Mouse (Mus musculus) ES-Bruce4 (cell line): ENCODE measurements around the gene Ppm1m. TPM values are rescaled to one million over a fixed set of nuclear protein-coding genes. Genes with fewer than 3 reads are reported as not detected.

ENCODE experiments used
- H3K27ac ChIP-seq: 2 replicates; pipeline ENCODE4 v1.5.1; 2012; ENCODE audit warnings: low read length, inconsistent platforms; ENCODE audit not compliant: insufficient read depth
- H3K27me3 ChIP-seq: 2 replicates; pipeline ENCODE4 v1.6.1; 2012; ENCODE audit warnings: mild to moderate bottlenecking, low read length, inconsistent platforms; ENCODE audit not compliant: control insufficient read depth, poor library complexity, insufficient read depth, severe bottlenecking
- H3K36me3 ChIP-seq: 2 replicates; pipeline ENCODE4 v1.6.1; 2012; ENCODE audit warnings: inconsistent platforms, mild to moderate bottlenecking, low read length, moderate library complexity; ENCODE audit not compliant: control insufficient read depth, poor library complexity, insufficient read depth, severe bottlenecking
- H3K4me1 ChIP-seq: one replicate; pipeline ENCODE4 v1.8.1; 2011; ENCODE audit warnings: low read length; ENCODE audit not compliant: control insufficient read depth, insufficient read depth
- H3K4me3 ChIP-seq: 2 replicates; pipeline ENCODE4 v1.5.1; 2011; ENCODE audit warnings: low read depth, mild to moderate bottlenecking, low read length
- H3K9ac ChIP-seq: 2 replicates; pipeline ENCODE4 v1.6.1; 2012; ENCODE audit warnings: low read depth, mild to moderate bottlenecking, inconsistent platforms; ENCODE audit not compliant: poor library complexity, severe bottlenecking
- H3K9me3 ChIP-seq: replicated peaks from 2 replicates; pipeline ENCODE4 v1.6.1; 2012; ENCODE audit warnings: mild to moderate bottlenecking, low read length, inconsistent platforms; ENCODE audit not compliant: control insufficient read depth, poor library complexity, insufficient read depth, severe bottlenecking
- CTCF ChIP-seq: IDR thresholded peaks from one replicate; pipeline ENCODE4 v1.8.1; 2011; ENCODE audit warnings: low read depth, low read length
- EP300 ChIP-seq: IDR thresholded peaks from 2 replicates; pipeline ENCODE4 v1.6.1; 2011; ENCODE audit warnings: low read depth, low read length; ENCODE audit not compliant: insufficient read depth
- POLR2A ChIP-seq: IDR thresholded peaks from one replicate; pipeline ENCODE4 v1.8.1; 2011; ENCODE audit warnings: low read length; ENCODE audit not compliant: insufficient read depth
- polyA plus RNA-seq: library from polyadenylated mRNA; stranded (reverse); fragments of >200 nt; gene quantifications from 2 replicates; pipeline ENCODE4 v1.2.4, GENCODE M21; 2011; ENCODE audit warnings: low read depth; ENCODE audit not compliant: missing spikeins, insufficient read depth, insufficient read length

The Ppm1m gene
- polyA plus RNA-seq, 1 experiment, result 23.4 TPM

GRCm38 (mm10) chr9:106236156-106236817 lies 36.7 kb upstream of the Ppm1m start:
- Histone ChIP-seq H3K36me3 (0 out of 2 replicates have a peak, but pooled peaks cover 2% of the 10 kb centered on the region), H3K9me3 (no peaks in the 10 kb centered on the region), H3K4me3 (no peak overlapping the region), H3K27ac (no peak overlapping the region), H3K27me3 (no peaks in the 10 kb centered on the region), H3K9ac (no peak overlapping the region), H3K4me1 (no peaks in the 10 kb centered on the region)
- TF ChIP-seq EP300 (no peak), CTCF (no peak), POLR2A (no peak)

- no peaks in the 10 kb centered on the region for H3K27me3 ChIP-seq
- H3K36me3 ChIP-seq, result 0 out of 2 replicates have a peak, but pooled peaks cover 2% of the 10 kb centered on the region
- no peak overlapping the region for H3K9ac ChIP-seq
- no peak overlapping the region for H3K27ac ChIP-seq
- no peak overlapping the region for H3K4me3 ChIP-seq
- no peaks in the 10 kb centered on the region for H3K9me3 ChIP-seq
- TF ChIP-seq POLR2A (no peak), EP300 (no peak), CTCF (no peak)
- H3K4me1 ChIP-seq, result no peaks in the 10 kb centered on the region
Observed at GRCm38 (mm10) chr9:106235194-106235830, 35.8 kb upstream of the Ppm1m start.

GRCm38 (mm10) chr9:106233953-106234352 lies 34.4 kb upstream of the Ppm1m start:
- no peak for TF ChIP-seq CTCF
- no peak for TF ChIP-seq EP300
- no peak for TF ChIP-seq POLR2A
- H3K4me1 ChIP-seq, result no peaks in the 10 kb centered on the region
- H3K9ac ChIP-seq, result no peak overlapping the region
- H3K27ac ChIP-seq, result no peak overlapping the region
- no peak overlapping the region for H3K4me3 ChIP-seq
- H3K9me3 ChIP-seq, result no peaks in the 10 kb centered on the region
- no peaks in the 10 kb centered on the region for H3K27me3 ChIP-seq
- 0 out of 2 replicates have a peak, but pooled peaks cover 2% of the 10 kb centered on the region for H3K36me3 ChIP-seq

GRCm38 (mm10) chr9:106232956-106233355 lies 33.4 kb upstream of the Ppm1m start:
- Histone ChIP-seq H3K4me3 (no peak overlapping the region), H3K27ac (no peak overlapping the region), H3K9me3 (no peaks in the 10 kb centered on the region), H3K27me3 (no peaks in the 10 kb centered on the region), H3K4me1 (no peaks in the 10 kb centered on the region), H3K9ac (no peak overlapping the region), H3K36me3 (no peaks in the 10 kb centered on the region)
- TF ChIP-seq CTCF, result no peak
- no peak for TF ChIP-seq EP300
- no peak for TF ChIP-seq POLR2A

- TF ChIP-seq POLR2A (no peak), EP300 (no peak), CTCF (no peak)
- no peak overlapping the region for H3K4me3 ChIP-seq
Observed at GRCm38 (mm10) chr9:106231816-106232215, 32.3 kb upstream of the Ppm1m start.

GRCm38 (mm10) chr9:106231220-106231619 lies 31.7 kb upstream of the Ppm1m start:
- Histone ChIP-seq H3K9me3 (no peaks in the 10 kb centered on the region), H3K27ac (no peak overlapping the region), H3K27me3 (no peaks in the 10 kb centered on the region), H3K4me3 (no peak overlapping the region), H3K36me3 (no peaks in the 10 kb centered on the region), H3K4me1 (no peaks in the 10 kb centered on the region), H3K9ac (no peak overlapping the region)
- TF ChIP-seq EP300 (no peak), POLR2A (no peak), CTCF (no peak)

More at GRCm38 (mm10) chr9:106231816-106232215, 32.3 kb upstream of the Ppm1m start:
- Histone ChIP-seq H3K36me3 (no peaks in the 10 kb centered on the region), H3K9me3 (no peaks in the 10 kb centered on the region), H3K4me1 (no peaks in the 10 kb centered on the region), H3K27me3 (no peaks in the 10 kb centered on the region), H3K9ac (no peak overlapping the region), H3K27ac (no peak overlapping the region)
